Mouse (Mus musculus) cerebellum, adult 11 months (tissue): Measurements from ENCODE around the gene Dnajc5.

Experiments
- DNase-seq: peaks from one replicate; pipeline ENCODE4 v3.0.0; 2022

Gene Dnajc5

DNA sequence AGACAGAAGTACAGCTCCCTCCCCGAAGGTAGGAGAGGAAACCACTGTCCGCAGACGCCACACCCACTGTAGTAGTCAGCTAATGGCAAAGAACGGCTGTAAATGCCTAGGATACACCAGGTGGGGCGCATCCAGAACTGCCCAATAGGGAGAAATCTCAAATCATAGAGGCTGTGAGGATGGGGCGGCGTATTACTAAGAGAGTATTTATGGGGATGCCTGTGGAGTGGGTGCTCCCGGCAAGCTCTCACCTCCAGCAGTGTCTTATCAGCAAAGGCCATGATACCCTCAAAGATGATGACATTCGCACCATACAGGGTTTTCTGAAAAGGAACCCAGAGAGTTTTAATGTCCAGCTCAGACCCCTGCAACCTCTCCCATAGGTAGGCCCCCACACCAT, 53.7 kb downstream of the Dnajc5 start:
- no peak for DNase-seq

- DNase-seq: no peak
Observed at GRCm38 (mm10) chr2:181574921-181575545, 54.7 kb downstream of the Dnajc5 start.

DNA sequence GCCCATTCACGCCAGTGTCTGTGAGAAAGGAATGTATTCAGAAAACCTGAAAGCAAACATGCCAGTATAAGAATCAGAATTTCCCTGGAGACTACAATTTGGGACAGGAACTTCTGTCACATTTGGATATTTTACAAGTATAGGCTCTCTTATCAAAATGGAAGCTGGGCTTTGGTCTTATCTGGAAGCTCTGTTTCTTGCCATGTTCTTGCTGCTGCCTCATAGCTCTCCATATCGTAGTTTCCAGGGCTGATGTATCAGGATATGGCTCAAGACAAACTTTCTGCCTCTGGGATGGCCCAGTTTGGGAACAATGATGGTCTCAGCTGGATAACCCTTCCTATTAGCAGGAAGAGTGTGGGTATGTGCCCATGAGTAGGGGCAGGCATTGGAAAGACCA, 56.3 kb downstream of the Dnajc5 start:
- DNase-seq: no peak

DNA sequence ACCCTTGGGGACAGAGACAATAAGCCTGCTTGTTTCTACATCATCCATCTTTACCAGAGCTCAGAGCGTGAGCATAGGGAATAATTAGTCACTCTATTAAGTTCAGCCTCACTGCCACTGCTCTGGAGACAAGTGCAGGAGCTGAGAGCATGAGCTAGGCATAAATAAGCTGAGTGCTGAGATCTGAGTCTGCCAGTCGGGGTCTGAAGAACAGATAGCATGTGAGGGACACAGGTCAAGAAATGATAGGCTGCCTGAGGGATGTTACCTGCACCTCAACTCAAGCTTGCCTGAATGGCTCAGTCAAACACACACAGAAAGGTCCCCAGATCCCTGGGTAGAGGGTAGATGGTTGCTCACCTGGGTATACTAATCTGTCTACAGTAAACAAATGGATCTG, 56.8 kb downstream of the Dnajc5 start:
- DNase-seq: no peak

- DNase-seq: no peak
Observed at GRCm38 (mm10) chr2:181577981-181578581, 57.8 kb downstream of the Dnajc5 start.

DNA sequence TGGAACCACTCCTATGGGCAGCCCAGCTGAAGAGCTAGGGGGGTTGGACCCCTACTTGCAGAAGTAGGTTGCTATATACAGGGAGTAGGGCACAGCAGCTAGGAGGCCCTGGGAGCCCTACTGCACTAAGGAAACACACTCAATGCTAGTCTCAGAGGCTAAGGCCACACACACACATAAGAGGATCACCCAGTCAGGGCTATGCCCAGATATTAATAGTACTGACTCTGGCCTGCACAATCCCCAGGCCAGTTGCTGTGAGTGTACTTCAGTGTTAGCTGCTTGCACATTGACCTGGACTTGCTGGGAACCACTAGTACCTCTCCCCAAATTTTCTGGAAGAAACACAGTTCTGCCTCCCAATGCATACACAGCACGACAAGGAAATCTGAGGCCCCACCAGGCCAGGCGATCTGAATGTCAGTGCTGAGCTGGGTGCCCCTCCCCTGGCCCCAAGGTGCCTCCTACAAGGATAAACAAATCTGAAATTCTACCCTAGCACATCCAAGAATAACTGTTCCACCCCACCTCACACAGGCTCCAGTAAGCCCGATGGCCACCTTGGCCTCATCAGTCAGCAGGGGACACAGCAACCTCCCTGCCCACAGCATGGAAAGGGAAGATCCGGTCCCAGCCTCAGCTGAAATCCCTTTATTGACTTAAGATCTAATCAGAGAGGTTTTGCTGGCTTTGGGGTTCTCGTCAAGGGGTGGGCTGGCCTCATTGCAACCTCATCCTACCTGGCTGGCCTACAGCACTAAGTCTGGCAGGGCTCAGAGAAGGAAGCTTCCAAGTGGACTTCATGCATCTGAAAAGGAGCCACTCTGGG, 58.7 kb downstream of the Dnajc5 start:
- no peak for DNase-seq

GRCm38 (mm10) chr2:181579681-181580080, 59.4 kb downstream of the Dnajc5 start:
- DNase-seq: no peak

DNA sequence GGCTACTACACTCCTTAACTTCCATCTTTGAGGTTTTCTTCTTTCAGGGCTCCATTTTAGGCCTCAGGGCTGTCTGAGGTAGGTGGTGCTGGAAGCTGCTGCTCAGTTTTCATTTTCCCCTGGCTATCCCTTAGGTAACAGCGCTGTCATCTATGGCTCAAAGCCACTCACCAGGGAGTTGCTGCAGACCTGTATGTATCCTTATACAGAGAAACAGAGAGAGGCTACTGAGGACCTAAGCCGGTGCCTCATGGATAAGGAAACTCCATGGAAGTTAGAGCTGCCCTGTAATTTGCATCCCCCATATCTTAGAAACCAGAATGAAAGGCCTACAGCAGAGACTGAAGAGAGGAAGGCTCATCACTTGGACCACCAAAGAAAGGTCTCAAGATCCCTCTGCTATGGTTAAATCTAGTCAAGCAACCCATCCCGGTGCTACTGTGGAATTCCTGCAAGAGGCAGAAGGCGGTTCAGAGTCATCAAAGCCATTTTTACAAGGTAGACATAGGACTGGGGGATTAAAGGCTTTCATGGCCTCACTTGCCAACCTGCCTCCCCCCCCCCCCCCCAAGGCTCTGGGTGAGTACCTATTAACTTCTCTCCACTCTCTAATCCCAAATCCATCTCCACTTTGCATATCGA, 60.0 kb downstream of the Dnajc5 start:
- DNase-seq: no peak

DNA sequence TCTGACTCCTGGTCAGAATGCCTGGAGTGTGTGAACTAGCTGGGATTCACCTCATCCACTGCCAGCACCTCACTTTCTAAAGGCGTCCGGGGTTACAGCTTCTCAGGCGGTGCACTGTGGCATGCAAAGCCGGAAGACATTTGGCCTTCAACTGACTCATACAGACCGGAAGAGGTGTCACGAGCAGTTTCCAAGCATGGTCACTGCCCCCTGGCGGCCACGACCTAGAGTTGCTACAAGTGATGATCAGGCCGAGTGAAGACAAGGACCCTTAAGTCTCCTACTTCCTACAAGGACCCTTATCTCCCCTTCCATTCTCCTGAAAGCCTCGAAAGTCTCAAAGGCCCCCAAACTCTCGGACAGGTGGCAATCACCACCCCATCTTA, 60.7 kb downstream of the Dnajc5 start:
- peak; percentile 81 for DNase-seq

GRCm38 (mm10) chr2:181581402-181582120, 61.3 kb downstream of the Dnajc5 start:
- DNase-seq: peak; percentile 84

DNA sequence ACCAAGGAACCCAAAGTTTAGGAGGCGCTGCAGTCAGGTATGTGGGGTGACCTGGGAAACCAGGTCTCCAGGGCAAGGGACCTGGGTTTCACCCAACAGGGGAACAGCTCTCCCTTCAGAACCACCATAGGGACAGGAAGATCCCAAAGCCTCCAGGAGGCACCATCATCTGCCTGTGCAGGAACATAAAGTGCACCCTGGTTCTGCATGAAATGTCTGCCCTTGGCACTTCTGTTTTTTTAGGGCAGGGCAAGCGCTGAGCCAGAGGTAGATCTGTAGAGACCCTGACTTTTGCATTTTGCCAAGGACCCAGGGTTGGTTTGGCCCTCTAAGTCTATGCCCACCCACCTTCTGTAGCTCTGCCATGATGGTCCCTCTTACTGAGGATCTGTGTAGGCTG, 62.1 kb downstream of the Dnajc5 start:
- DNase-seq: no peak

DNA sequence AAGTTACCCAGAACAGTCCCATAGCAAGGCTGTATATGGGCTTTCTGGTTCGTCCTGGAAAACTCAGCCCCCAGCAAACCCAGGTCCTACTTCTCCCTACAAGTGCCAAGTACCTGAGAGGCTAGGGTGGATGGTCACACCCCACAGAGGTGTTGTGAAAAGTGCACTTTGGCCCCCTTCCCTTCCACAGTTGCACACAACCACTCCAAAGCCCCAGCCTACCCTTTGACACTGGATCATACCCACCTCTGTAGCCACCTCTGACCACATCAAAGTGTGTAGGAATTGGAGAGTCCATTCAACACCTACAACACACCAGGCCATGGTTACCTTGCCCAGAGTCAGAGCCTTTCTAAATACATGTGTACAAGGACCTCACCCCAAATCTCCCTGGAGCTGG, 62.7 kb downstream of the Dnajc5 start:
- no peak for DNase-seq

DNA sequence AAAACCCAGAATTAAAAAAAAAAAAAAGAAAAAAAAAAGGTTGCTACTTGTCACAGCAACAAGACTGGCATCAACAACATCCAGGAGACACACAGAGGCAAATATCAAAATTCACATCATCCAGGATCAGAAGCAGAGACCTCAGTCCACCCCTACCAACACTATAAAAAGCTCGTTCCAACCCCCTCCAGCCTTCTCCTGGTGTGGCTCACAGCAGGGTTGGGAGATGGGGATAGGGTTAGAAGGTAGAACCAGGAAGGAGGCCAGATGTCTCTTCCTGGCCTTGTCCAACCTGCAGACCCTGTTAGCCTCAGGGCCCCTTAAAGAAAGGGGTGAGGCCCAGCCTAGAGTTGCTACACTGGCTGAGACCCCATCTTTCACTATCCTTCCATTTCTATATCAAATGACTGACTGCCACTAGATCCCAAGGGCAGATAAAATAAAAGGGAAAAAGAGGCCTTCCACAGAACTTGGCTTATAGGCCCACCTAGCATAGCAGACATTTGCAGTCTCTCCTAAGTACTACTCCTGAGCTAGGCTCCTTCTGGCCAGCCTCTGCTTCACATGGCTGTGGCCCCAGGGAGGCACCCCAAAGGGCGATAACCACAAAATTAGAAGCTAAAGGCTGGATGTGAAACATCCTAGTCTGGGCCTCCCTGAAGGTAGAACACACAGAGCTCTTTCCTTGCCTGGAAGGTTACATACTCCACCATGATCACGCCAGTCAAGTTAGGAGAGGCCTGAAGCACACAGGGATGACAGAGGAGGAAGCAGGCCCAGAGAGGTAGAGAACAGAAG, 63.4 kb downstream of the Dnajc5 start:
- no peak for DNase-seq

- no peak for DNase-seq
Observed at GRCm38 (mm10) chr2:181584411-181584942, 64.2 kb downstream of the Dnajc5 start, which contains the start of gene Uckl1. Uckl1 (minus strand) TSS chr2:181584892.

DNA sequence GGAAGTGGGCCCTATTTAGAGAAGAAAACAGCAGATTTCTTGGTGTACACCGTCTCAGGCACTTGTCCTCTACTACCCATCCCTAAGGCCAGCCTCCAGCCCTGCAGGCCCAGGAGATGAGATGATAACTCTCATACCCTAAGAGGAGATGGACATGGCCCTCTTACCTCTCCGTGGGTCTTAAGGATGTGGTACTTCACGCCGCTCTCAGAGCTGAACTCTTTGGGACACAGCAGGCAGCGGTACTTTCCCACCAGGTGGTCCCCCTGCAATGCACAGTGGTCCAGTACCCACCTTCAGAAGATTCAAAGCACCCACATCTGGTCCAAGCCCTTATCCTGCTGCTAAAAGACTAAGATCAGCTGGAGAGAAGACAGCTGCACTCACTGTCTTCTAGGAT, 65.2 kb downstream of the Dnajc5 start:
- no peak for DNase-seq

- no peak for DNase-seq
Observed at GRCm38 (mm10) chr2:181586124-181586523, 65.8 kb downstream of the Dnajc5 start.

- no peak for DNase-seq
Observed at GRCm38 (mm10) chr2:181587796-181588195, 67.5 kb downstream of the Dnajc5 start.

DNA sequence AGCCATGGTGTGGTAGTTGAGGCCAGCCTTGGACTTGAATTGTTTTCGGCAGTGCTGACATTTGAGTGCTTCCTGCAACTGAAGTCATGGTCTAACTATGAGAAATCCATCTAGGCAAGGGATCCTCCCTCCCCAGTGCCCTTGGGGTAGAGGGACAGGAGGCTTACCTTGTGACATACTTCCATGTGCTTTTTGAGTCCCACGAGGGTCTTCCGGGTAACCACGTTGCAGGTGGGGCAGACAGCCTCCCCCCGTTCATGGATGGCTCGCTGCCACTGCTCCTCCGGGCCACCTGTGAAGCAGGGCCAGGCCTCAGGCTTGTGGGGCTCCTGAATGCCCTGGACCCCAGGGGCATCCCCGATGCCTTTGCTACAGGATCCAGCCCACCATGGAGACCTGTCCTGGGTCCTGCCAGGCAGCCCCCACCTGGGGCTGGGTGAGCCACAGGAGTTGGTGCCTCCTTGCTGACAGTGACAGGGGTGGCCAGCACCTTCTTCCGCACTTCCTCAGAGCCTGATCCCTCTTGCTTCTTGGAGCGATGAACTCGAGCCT, 68.0 kb downstream of the Dnajc5 start:
- DNase-seq: no peak

DNA sequence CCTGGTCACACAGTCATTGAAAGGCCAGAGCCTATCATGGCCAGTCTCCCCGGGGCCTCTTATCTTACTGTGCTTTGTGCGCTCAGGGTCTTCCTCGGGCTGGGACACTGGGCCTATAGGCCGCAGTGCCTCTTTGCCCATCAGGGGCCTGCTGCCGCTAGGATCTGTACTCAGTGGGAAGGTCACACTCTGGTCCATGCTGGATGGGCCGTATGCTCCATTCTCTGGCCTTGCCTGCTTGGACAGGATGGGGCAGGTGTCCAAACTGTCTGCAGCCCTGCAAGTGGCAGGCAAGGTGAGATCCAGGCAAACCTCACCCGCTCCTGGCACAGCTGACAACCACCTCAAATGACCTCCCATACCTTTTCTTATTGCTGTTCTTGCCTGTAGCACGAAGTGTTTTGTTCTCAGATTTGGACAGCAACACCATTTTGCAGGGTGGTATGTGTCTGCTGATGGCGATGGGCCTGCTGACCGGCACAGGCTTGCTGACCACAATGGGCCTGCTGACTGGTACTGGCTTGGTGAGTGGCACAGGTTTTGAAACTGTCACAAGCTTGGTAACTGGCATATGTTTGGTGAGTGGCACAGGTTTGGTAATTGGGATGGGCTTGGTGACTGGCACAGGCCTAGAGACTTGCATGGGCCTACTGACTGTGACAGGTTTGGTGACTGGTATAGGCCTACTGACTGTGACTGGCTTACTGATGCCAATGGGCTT, 68.9 kb downstream of the Dnajc5 start:
- no peak for DNase-seq

DNA sequence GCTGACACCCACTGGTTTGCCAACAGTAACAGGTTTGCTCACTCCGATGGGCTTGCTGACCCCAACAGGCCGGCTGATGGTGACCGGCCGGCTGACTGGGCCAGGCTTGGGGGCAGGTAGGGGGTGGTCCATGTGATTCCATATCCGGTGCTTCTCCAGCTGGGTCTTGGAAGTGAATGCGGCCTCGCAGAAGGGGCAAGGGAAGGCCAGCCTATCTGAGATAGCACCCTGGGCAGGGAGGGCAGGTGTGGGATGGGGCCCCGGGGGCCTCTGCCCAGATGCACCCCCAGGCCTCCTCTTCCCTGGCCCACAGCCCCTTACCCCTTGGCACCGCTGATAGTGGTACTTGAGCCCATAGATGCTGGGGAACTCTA, 69.4 kb downstream of the Dnajc5 start:
- no peak for DNase-seq

GRCm38 (mm10) chr2:181590471-181590870, 70.2 kb downstream of the Dnajc5 start:
- DNase-seq: no peak
